Mouse (Mus musculus): ENCODE measurements around the gene Fgfbp1. TPM values are rescaled to one million over a fixed set of nuclear protein-coding genes. Genes with fewer than 3 reads are reported as not detected.

The Fgfbp1 gene
- not detected in 2 replicates for total RNA-seq (2014; fragmentation: Nextera tagmentation)
- 0.49 TPM in 1 of 2 replicates, not detected in the other for total RNA-seq (2017)
- polyA plus RNA-seq (2012), result not detected in 2 replicates

DNA sequence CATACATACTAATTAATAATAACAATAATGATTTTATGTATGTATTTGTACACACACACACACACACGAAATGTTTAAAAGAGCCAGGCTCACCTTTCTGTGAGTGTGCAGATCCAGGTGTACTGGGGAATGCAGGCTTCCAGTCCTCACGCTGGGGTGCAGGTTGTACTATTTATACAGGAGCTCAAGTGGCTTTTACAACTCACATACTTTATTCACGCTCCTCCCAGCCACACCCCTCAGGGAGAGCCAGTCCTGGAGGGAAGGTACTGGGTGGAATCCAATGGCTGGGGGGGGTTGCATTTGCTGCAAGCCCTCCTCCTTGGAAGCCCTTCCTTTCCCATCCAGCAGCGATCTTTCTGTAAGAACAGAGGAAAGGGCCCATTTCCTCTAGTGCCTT is at the start of gene Fgfbp1:
Fgfbp1 (minus strand) TSS at position 160 of the 400 bp plus-strand sequence.
- no peaks in the 10 kb centered on the region for H3K27me3 ChIP-seq (ENCODE audit: insufficient read depth, low read length)
- H3K4me1 ChIP-seq (ENCODE audit: insufficient read depth, low read depth, low read length), result no peaks in the 10 kb centered on the region
- H3K4me3 ChIP-seq (ENCODE audit: low read depth, low read length), result no peak within 1 kb of the TSS
- no peaks in the 10 kb centered on the region for H3K36me3 ChIP-seq (replicated peaks)
- DNase-seq (ENCODE audit: low spot score), result no peak
- ATAC-seq (ENCODE audit: extremely low read depth, insufficient number of reproducible peaks, low FRiP score, poor library complexity, severe bottlenecking), result no peak
- TF ChIP-seq TAL1 (conservative IDR thresholded peaks at IDR 0.05; ENCODE audit: low read depth, low read length) (no peak), CTCF (IDR thresholded peaks at IDR 0.05; ENCODE audit: low read depth, low read length) (no peak), GATA2 (IDR thresholded peaks at IDR 0.05; ENCODE audit: borderline replicate concordance, low read depth, low read length) (no peak), GATA1 (IDR thresholded peaks at IDR 0.05; ENCODE audit: borderline replicate concordance, low read length) (no peak), POLR2AphosphoS5 (IDR thresholded peaks at IDR 0.05; ENCODE audit: insufficient replicate concordance, low read depth, low read length) (no peak)
- H3K9me3 ChIP-seq (replicated peaks), result no peaks in the 10 kb centered on the region

- no peaks in the 10 kb centered on the region; the same call in none of the 2 replicates for H3K27me3 ChIP-seq (ENCODE audit: insufficient read depth, low read length)
- DNase-seq (ENCODE audit: low spot score) (no peak), ATAC-seq (ENCODE audit: extremely low read depth, insufficient number of reproducible peaks, low FRiP score, poor library complexity, severe bottlenecking) (no peak)
- H3K4me3 ChIP-seq (ENCODE audit: low read depth, low read length), result no peak overlapping the region
- H3K9me3 ChIP-seq (replicated peaks), result no peaks in the 10 kb centered on the region
- TF ChIP-seq GATA1 (IDR thresholded peaks at IDR 0.05; ENCODE audit: borderline replicate concordance, low read length) (no peak), POLR2AphosphoS5 (IDR thresholded peaks at IDR 0.05; ENCODE audit: insufficient replicate concordance, low read depth, low read length) (no peak), TAL1 (conservative IDR thresholded peaks at IDR 0.05; ENCODE audit: low read depth, low read length) (no peak), CTCF (IDR thresholded peaks at IDR 0.05; ENCODE audit: low read depth, low read length) (no peak), GATA2 (IDR thresholded peaks at IDR 0.05; ENCODE audit: borderline replicate concordance, low read depth, low read length) (no peak)
- H3K4me1 ChIP-seq (ENCODE audit: insufficient read depth, low read depth, low read length), result no peaks in the 10 kb centered on the region
- no peaks in the 10 kb centered on the region for H3K36me3 ChIP-seq (replicated peaks)
These were observed 16.9 kb upstream of the Fgfbp1 start for GRCm38 (mm10) chr5:43998295-43998989.

DNA sequence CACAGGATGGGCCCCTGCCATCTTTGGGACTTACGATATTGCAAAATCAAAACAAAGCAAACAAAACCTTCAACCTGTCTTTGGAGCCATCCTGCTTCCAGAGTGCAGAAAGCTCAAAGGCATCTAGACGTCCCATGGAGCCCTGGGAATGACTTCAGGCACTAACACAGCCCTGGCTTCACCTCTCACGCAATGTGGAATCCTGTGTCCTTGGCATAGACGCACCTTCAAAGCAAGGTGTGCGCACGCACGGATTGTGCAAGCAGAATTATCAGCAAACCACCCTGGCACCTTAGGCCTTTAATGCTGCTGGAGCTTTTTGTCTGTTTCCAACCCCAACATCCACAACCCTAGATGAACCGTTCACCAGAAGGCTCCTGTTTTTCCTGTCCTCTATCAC is 16.0 kb upstream of the Fgfbp1 start:
- no peak overlapping the region for H3K4me3 ChIP-seq (ENCODE audit: low read depth, low read length)
- no peak for DNase-seq (ENCODE audit: low spot score)
- no peaks in the 10 kb centered on the region for H3K9me3 ChIP-seq (replicated peaks)
- no peaks in the 10 kb centered on the region for H3K4me1 ChIP-seq (ENCODE audit: insufficient read depth, low read depth, low read length)
- ATAC-seq (ENCODE audit: extremely low read depth, insufficient number of reproducible peaks, low FRiP score, poor library complexity, severe bottlenecking), result no peak
- H3K36me3 ChIP-seq (replicated peaks), result no peaks in the 10 kb centered on the region
- peaks cover 2% of the 10 kb centered on the region for H3K27me3 ChIP-seq (ENCODE audit: insufficient read depth, low read length)
- no peak for TF ChIP-seq TAL1 (conservative IDR thresholded peaks at IDR 0.05; ENCODE audit: low read depth, low read length)
- TF ChIP-seq POLR2AphosphoS5 (IDR thresholded peaks at IDR 0.05; ENCODE audit: insufficient replicate concordance, low read depth, low read length), result no peak
- no peak for TF ChIP-seq GATA2 (IDR thresholded peaks at IDR 0.05; ENCODE audit: borderline replicate concordance, low read depth, low read length)
- TF ChIP-seq GATA1 (IDR thresholded peaks at IDR 0.05; ENCODE audit: borderline replicate concordance, low read length), result no peak
- no peak for TF ChIP-seq CTCF (IDR thresholded peaks at IDR 0.05; ENCODE audit: low read depth, low read length)

DNA sequence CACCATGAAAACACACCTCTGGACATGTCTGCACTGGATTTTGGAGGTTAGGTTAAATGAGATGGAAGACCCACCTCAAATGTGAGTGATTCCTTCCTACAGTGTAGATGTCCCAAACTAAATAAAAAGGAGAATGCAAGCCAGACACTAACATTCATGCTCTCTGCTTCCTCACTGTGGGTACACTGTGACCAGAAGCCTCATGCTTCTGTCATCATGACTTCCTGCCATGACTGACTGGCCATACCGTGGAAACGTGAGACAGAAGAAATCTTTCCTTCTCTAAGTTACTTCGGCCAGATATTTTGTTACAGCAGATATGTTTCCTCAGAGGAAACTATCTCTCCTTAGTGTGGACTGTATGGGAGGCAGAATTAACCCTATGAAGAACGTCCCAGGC is 14.6 kb upstream of the Fgfbp1 start:
- ATAC-seq (ENCODE audit: extremely low read depth, insufficient number of reproducible peaks, low FRiP score, poor library complexity, severe bottlenecking), result no peak
- H3K9me3 ChIP-seq (replicated peaks), result no peaks in the 10 kb centered on the region
- H3K4me3 ChIP-seq (ENCODE audit: low read depth, low read length), result no peak overlapping the region
- no peak for TF ChIP-seq POLR2AphosphoS5 (IDR thresholded peaks at IDR 0.05; ENCODE audit: insufficient replicate concordance, low read depth, low read length)
- no peak for TF ChIP-seq GATA1 (IDR thresholded peaks at IDR 0.05; ENCODE audit: borderline replicate concordance, low read length)
- TF ChIP-seq CTCF (IDR thresholded peaks at IDR 0.05; ENCODE audit: low read depth, low read length), result no peak
- H3K27me3 ChIP-seq (ENCODE audit: insufficient read depth, low read length), result peaks cover 2% of the 10 kb centered on the region
- H3K36me3 ChIP-seq (replicated peaks), result no peaks in the 10 kb centered on the region
- H3K4me1 ChIP-seq (ENCODE audit: insufficient read depth, low read depth, low read length), result no peaks in the 10 kb centered on the region
- DNase-seq (ENCODE audit: low spot score), result no peak

GRCm38 (mm10) chr5:43994981-43995380 is 13.4 kb upstream of the Fgfbp1 start:
- no peaks in the 10 kb centered on the region for H3K4me1 ChIP-seq (ENCODE audit: insufficient read depth, low read depth, low read length)
- no peaks in the 10 kb centered on the region for H3K36me3 ChIP-seq (replicated peaks)
- DNase-seq (ENCODE audit: low spot score), result no peak
- H3K27me3 ChIP-seq (ENCODE audit: insufficient read depth, low read length), result peaks cover 6% of the 10 kb centered on the region
- ATAC-seq (ENCODE audit: extremely low read depth, insufficient number of reproducible peaks, low FRiP score, poor library complexity, severe bottlenecking), result no peak
- H3K9me3 ChIP-seq (replicated peaks), result no peaks in the 10 kb centered on the region
- TF ChIP-seq TAL1 (conservative IDR thresholded peaks at IDR 0.05; ENCODE audit: low read depth, low read length) (no peak), GATA2 (IDR thresholded peaks at IDR 0.05; ENCODE audit: borderline replicate concordance, low read depth, low read length) (no peak), CTCF (IDR thresholded peaks at IDR 0.05; ENCODE audit: low read depth, low read length) (no peak), POLR2AphosphoS5 (IDR thresholded peaks at IDR 0.05; ENCODE audit: insufficient replicate concordance, low read depth, low read length) (no peak), GATA1 (IDR thresholded peaks at IDR 0.05; ENCODE audit: borderline replicate concordance, low read length) (no peak)
- H3K4me3 ChIP-seq (ENCODE audit: low read depth, low read length), result no peak overlapping the region

DNA sequence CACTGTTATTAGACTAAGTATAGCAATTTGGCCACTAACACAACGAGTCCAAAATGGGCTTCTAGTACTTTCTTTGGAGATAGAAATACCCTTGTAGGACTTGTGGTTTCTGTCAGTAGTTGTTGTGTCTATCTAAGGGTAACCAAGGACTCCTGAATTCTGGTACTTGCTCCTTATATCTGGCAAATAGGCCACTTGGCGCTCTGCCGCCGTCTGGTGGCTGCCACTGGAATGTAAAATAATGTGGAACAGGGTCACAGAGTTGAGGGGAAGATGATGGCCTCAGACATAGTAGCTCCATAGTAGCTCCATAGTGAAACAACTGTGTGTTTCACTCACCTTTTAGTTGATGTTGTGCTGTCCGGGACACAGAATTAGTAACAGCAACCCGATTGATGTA is 8.7 kb upstream of the Fgfbp1 start:
- no peak for DNase-seq (ENCODE audit: low spot score)
- no peak for ATAC-seq (ENCODE audit: extremely low read depth, insufficient number of reproducible peaks, low FRiP score, poor library complexity, severe bottlenecking)
- Histone ChIP-seq H3K4me1 (ENCODE audit: insufficient read depth, low read depth, low read length) (no peaks in the 10 kb centered on the region), H3K9me3 (replicated peaks) (no peaks in the 10 kb centered on the region), H3K36me3 (replicated peaks) (no peaks in the 10 kb centered on the region), H3K4me3 (ENCODE audit: low read depth, low read length) (no peak overlapping the region), H3K27me3 (ENCODE audit: insufficient read depth, low read length) (peaks cover 6% of the 10 kb centered on the region)
- no peak for TF ChIP-seq GATA2 (IDR thresholded peaks at IDR 0.05; ENCODE audit: borderline replicate concordance, low read depth, low read length)
